Mouse (Mus musculus): Measurements from ENCODE around the gene Slit3.

Slit3 gene

GRCm38 (mm10) chr11:35698901-35699300 is 577.9 kb downstream of the Slit3 start:
- no peak for DNase-seq (ENCODE audit: low spot score)

- DNase-seq (ENCODE audit: low spot score) = no peak
Observed at GRCm38 (mm10) chr11:35703471-35703870, 582.4 kb downstream of the Slit3 start.

GRCm38 (mm10) chr11:35704381-35704780 is 583.4 kb downstream of the Slit3 start:
- DNase-seq (ENCODE audit: low spot score) = no peak

- DNase-seq (ENCODE audit: low spot score) = no peak
Observed at GRCm38 (mm10) chr11:35704927-35705326, 583.9 kb downstream of the Slit3 start.

- no peak for DNase-seq (ENCODE audit: low spot score)
Observed at GRCm38 (mm10) chr11:35707431-35707830, 586.4 kb downstream of the Slit3 start.

- no peak for DNase-seq (ENCODE audit: low spot score)
Observed at GRCm38 (mm10) chr11:35711314-35711713, 590.3 kb downstream of the Slit3 start.

- DNase-seq (ENCODE audit: low spot score) = no peak
Observed at GRCm38 (mm10) chr11:35718881-35719280, 597.9 kb downstream of the Slit3 start.

GRCm38 (mm10) chr11:35723876-35724275 is 602.9 kb downstream of the Slit3 start:
- DNase-seq (ENCODE audit: low spot score) = no peak

- DNase-seq (ENCODE audit: low spot score) = no peak
Observed at GRCm38 (mm10) chr11:35726341-35726846, 605.4 kb downstream of the Slit3 start.

- DNase-seq (ENCODE audit: low spot score) = no peak
Observed at GRCm38 (mm10) chr11:35728200-35728599, 607.2 kb downstream of the Slit3 start.

GRCm38 (mm10) chr11:35729186-35729585 is 608.2 kb downstream of the Slit3 start:
- DNase-seq (ENCODE audit: low spot score) = no peak

- no peak for DNase-seq (ENCODE audit: low spot score)
Observed at GRCm38 (mm10) chr11:35732366-35732765, 611.3 kb downstream of the Slit3 start.

- DNase-seq (ENCODE audit: low spot score) = no peak
Observed at GRCm38 (mm10) chr11:35736817-35737216, 615.8 kb downstream of the Slit3 start.

- no peak for DNase-seq (ENCODE audit: low spot score)
Observed at GRCm38 (mm10) chr11:35737262-35737661, 616.2 kb downstream of the Slit3 start.

- no peak for DNase-seq (ENCODE audit: low spot score)
Observed at GRCm38 (mm10) chr11:35738102-35738501, 617.1 kb downstream of the Slit3 start.

- DNase-seq (ENCODE audit: low spot score) = no peak
Observed at GRCm38 (mm10) chr11:35743586-35743985, 622.6 kb downstream of the Slit3 start.

- no peak for DNase-seq (ENCODE audit: low spot score)
Observed at GRCm38 (mm10) chr11:35744571-35744970, 623.5 kb downstream of the Slit3 start.

- no peak for DNase-seq (ENCODE audit: low spot score)
Observed at GRCm38 (mm10) chr11:35750578-35750977, 629.6 kb downstream of the Slit3 start.

- no peak for DNase-seq (ENCODE audit: low spot score)
Observed at GRCm38 (mm10) chr11:35754906-35755418, 633.9 kb downstream of the Slit3 start.

- no peak for DNase-seq (ENCODE audit: low spot score)
Observed at GRCm38 (mm10) chr11:35755546-35755945, 634.5 kb downstream of the Slit3 start.

- no peak for DNase-seq (ENCODE audit: low spot score)
Observed at GRCm38 (mm10) chr11:35756411-35757303, 635.6 kb downstream of the Slit3 start.
